Mouse (Mus musculus) liver, embryonic 13.5 days (tissue): ENCODE data around the gene Trem1. TPM values are rescaled to one million over a fixed set of nuclear protein-coding genes. Genes with fewer than 3 reads are reported as not detected.
A peak's percentile ranks its signal among the peaks of the same experiment; 100 is the strongest.

ENCODE experiments used
- ATAC-seq: fragments of 200-750 bp; cut with Nextera tagmentation; 2 replicates; pipeline ENCODE4 v1.8.0; 2017; ENCODE audit warnings: low read depth, mild to moderate bottlenecking, moderate number of reproducible peaks, moderate library complexity
- DNase-seq: peaks from one replicate; pipeline ENCODE4 v3.0.0; 2022
- H3K27ac ChIP-seq: fragments of 300-500 bp; sonication (generic); 2 replicates; pipeline ENCODE4 v1.5.1; 2015; ENCODE audit warnings: moderate library complexity, mild to moderate bottlenecking, inconsistent platforms
- H3K27me3 ChIP-seq: fragments of 300-500 bp; sonication (generic); 2 replicates; pipeline ENCODE4 v1.6.1; 2015; ENCODE audit warnings: mild to moderate bottlenecking, inconsistent platforms
- H3K36me3 ChIP-seq: fragments of 300-500 bp; sonication (generic); 2 replicates; pipeline ENCODE4 v1.6.1; 2015; ENCODE audit warnings: mild to moderate bottlenecking, inconsistent platforms
- H3K4me1 ChIP-seq: fragments of 300-500 bp; sonication (generic); replicated peaks from 2 replicates; pipeline ENCODE4 v1.6.1; 2015; ENCODE audit warnings: inconsistent platforms
- H3K4me2 ChIP-seq: fragments of 300-500 bp; sonication (generic); 2 replicates; pipeline ENCODE4 v1.6.1; 2015; ENCODE audit warnings: inconsistent platforms, mild to moderate bottlenecking, moderate library complexity
- H3K4me3 ChIP-seq: fragments of 300-500 bp; sonication (generic); replicated peaks from 2 replicates; pipeline ENCODE4 v1.5.1; 2015; ENCODE audit warnings: mild to moderate bottlenecking, inconsistent platforms
- H3K9ac ChIP-seq: fragments of 300-500 bp; sonication (generic); 2 replicates; pipeline ENCODE4 v1.6.1; 2015; ENCODE audit warnings: mild to moderate bottlenecking, inconsistent platforms
- H3K9me3 ChIP-seq: fragments of 300-500 bp; sonication (generic); replicated peaks from 2 replicates; pipeline ENCODE4 v1.6.1; 2016; ENCODE audit warnings: inconsistent platforms
- WGBS: fragments of 180-500 bp; shearing (Covaris S2); methylation state at CpG from one replicate; pipeline ENCODE4 v1.1.7; 2015; ENCODE audit not compliant: insufficient replicate concordance; 5-methylcytosine and 5-hydroxymethylcytosine counted together
- polyA plus RNA-seq: library from polyadenylated mRNA; unstranded; fragments of >200 nt; fragmentation: Nextera tagmentation; extraction: Ambion mirVana; gene quantifications from 2 replicates; pipeline ENCODE4 v1.2.1, GENCODE M21; 2015

Trem1 gene
- polyA plus RNA-seq, 1 experiment from 2014 or later, result 0.71 TPM

- Histone ChIP-seq H3K9me3 (no peaks in the 10 kb centered on the region), H3K27ac (no peak overlapping the region), H3K4me3 (no peak overlapping the region), H3K9ac (no peak overlapping the region), H3K4me2 (no peak overlapping the region), H3K4me1 (peaks cover 91% of the 10 kb centered on the region), H3K36me3 (no peaks in the 10 kb centered on the region), H3K27me3 (no peaks in the 10 kb centered on the region)
- peak; percentile 43 for DNase-seq
- no peak for ATAC-seq
These were observed 35.7 kb downstream of the Trem1 start for GRCm38 (mm10) chr17:48268276-48268675.

DNA sequence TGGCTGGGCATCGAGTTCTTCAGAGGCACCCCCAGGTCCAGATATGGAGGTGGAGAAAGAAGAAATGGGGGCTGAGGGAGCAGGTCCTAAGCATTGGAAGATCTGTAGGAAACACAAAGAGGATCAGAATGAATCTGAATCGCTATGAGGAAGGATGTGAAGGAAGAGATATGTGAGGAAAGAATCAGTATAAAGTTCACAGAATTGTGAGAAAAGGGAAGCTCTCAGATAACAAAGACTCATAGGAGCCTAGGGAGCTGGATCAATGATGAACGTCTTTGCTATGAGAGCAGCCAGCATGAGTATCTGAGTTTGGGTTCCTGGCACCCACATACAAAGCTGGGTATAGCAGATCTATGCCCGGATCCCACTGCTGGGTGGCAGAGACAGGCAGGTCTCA lies 37.3 kb downstream of the Trem1 start:
- 30% methylated on average over 4 of the region's 4 CpGs for WGBS

DNA sequence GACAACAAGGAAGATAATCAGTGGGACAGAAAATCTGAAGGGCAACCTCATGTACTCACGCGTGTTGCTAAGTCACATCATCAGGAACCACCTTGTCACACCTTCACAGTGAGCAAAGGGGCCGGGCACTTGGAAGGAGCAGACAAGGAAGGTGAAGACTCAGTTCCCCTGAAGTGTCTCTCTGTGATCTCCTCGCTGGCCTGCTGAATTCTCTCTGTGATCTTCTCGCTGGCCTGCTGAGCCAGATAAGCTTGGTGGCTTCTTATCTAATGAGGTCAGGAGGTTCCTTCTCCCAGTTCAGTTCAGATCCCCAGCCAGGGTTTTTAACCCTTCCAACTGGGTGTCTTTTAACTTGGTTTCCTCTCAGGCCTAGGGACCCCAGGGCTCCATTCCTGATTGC lies 39.6 kb downstream of the Trem1 start:
- DNase-seq (peak; percentile 89), ATAC-seq (peak; percentile 93)
- Histone ChIP-seq H3K27me3 (no peaks in the 10 kb centered on the region), H3K4me1 (peaks cover 89% of the 10 kb centered on the region), H3K36me3 (no peaks in the 10 kb centered on the region), H3K4me3 (peak overlapping the region; percentile 50), H3K27ac (peak overlapping the region; percentile 98), H3K9me3 (no peaks in the 10 kb centered on the region), H3K4me2 (peak overlapping the region; percentile 70), H3K9ac (peak overlapping the region; percentile 73)
- 12% methylated on average over 5 of the region's 5 CpGs for WGBS

More for the DNA sequence above, 37.3 kb downstream of the Trem1 start:
- no peaks in the 10 kb centered on the region for H3K27me3 ChIP-seq
- peak overlapping the region; percentile 70; the same call in 1 of the 2 replicates for H3K4me2 ChIP-seq
- H3K27ac ChIP-seq, result peak overlapping the region; percentile 98
- H3K4me3 ChIP-seq, result no peak overlapping the region
- DNase-seq (no peak), ATAC-seq (no peak)
- H3K9ac ChIP-seq, result peak overlapping the region; percentile 30; the same call in 1 of the 2 replicates
- peaks cover 91% of the 10 kb centered on the region for H3K4me1 ChIP-seq
- no peaks in the 10 kb centered on the region for H3K36me3 ChIP-seq
- no peaks in the 10 kb centered on the region for H3K9me3 ChIP-seq

DNA sequence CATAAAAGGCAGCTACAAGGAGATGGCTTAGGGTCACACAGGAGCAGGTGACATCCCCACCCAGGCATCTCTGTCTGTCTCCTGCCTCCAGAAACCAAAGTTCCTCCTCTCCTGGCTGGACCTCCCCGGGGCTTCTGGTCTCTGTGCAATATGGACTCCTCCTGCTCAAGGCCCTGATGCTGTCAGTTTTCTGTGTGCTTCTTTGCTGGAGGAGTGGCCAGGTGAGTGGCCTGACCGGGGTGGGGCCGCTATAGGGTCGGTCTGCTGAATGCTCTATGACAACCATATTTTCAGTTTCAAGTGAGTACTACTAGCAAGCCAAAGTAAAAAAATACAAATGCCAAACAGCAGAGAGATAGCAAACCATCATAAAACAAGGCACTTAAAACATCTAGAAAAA lies 40.0 kb downstream of the Trem1 start:
- Histone ChIP-seq H3K9me3 (no peaks in the 10 kb centered on the region), H3K36me3 (no peaks in the 10 kb centered on the region), H3K27me3 (no peaks in the 10 kb centered on the region), H3K4me2 (peak overlapping the region; percentile 70), H3K27ac (peak overlapping the region; percentile 98), H3K4me1 (peaks cover 85% of the 10 kb centered on the region), H3K4me3 (peak overlapping the region; percentile 50), H3K9ac (peak overlapping the region; percentile 73)
- ATAC-seq, result peak; percentile 43
- peak; percentile 30 for DNase-seq
- 54% methylated on average over 4 of the region's 4 CpGs for WGBS

GRCm38 (mm10) chr17:48274098-48274497 lies 41.5 kb downstream of the Trem1 start:
- Histone ChIP-seq H3K9me3 (no peaks in the 10 kb centered on the region), H3K27me3 (no peaks in the 10 kb centered on the region), H3K36me3 (no peaks in the 10 kb centered on the region), H3K4me2 (no peak overlapping the region), H3K4me3 (no peak overlapping the region), H3K27ac (peak overlapping the region; percentile 98), H3K9ac (no peak overlapping the region), H3K4me1 (peaks cover 80% of the 10 kb centered on the region)
- 44% methylated on average over 4 of the region's 4 CpGs for WGBS
- DNase-seq (no peak), ATAC-seq (no peak)

DNA sequence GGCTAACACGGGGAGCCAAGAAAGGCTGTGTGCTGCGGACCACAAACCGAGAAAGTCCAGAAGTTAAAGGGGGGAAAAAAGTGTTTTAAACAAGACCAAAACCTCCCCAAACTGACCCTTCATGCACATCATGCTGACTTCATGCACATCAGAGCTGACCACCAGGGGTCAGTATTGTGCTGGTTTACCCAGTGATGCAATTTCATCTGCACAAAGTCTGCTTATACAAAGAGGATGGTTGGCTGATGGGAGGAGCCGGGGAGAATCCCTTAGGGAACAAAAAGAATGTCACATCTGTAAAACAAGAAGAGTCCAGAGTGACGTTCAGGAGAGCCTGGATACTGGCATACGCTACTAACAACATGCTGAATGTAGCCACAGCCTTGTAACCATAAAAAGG lies 42.3 kb downstream of the Trem1 start:
- no peak for ATAC-seq
- H3K9me3 ChIP-seq, result no peaks in the 10 kb centered on the region
- H3K4me2 ChIP-seq, result no peak overlapping the region
- DNase-seq, result peak; percentile 73
- no peak overlapping the region for H3K4me3 ChIP-seq
- no peak overlapping the region for H3K9ac ChIP-seq
- no peaks in the 10 kb centered on the region for H3K27me3 ChIP-seq
- peaks cover 80% of the 10 kb centered on the region for H3K4me1 ChIP-seq
- H3K36me3 ChIP-seq, result no peaks in the 10 kb centered on the region
- peak overlapping the region; percentile 98 for H3K27ac ChIP-seq
- 19% methylated on average over 6 of the region's 6 CpGs for WGBS

DNA sequence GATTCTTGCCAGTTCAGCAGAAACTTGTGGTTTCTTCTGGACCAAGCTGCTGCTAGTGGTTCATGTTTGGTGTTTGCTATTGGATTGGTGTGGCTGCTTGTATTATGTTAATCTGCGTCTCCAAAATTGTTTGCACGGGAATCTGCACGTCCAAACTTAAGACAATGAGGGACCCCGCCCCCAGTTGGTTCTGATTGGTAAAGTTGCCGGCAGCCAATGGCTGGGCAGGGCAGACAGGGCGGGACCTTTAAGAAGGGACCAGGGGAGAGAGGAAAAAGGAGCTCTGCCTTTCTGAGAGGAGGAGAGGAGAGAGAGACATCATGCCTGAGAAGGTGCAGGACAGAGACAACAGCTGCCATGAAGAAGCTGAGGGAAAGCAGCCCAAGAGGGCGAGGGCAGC lies 43.2 kb downstream of the Trem1 start:
- Histone ChIP-seq H3K9ac (peak overlapping the region; percentile 47), H3K4me2 (peak overlapping the region; percentile 18; the same call in 1 of the 2 replicates), H3K27ac (peak overlapping the region; percentile 51), H3K4me1 (peaks cover 80% of the 10 kb centered on the region), H3K9me3 (no peaks in the 10 kb centered on the region), H3K36me3 (no peaks in the 10 kb centered on the region), H3K27me3 (no peaks in the 10 kb centered on the region), H3K4me3 (no peak overlapping the region)
- ATAC-seq (no peak), DNase-seq (no peak)
- WGBS, result 34% methylated on average over 7 of the region's 7 CpGs

DNA sequence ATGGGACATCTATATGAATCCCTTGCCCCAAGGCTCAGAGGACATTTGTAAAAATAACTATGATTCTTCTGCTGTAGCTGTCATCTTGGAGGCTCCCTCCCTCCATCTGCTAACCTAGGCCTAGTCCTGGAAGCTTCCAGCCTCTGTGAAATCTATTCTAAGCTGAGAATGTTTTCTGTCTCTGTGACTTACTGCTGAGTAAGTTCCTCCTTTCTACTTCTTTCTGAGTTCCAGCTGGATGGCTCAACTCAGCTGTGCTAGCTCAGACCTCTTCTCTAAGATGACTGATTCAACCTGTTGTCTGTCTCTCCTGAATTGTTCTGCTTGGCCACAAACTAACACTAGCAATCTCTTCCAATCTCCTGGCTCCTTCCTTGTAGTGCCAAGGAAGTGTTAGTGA lies 45.8 kb downstream of the Trem1 start:
- ATAC-seq, result no peak
- Histone ChIP-seq H3K4me1 (peaks cover 79% of the 10 kb centered on the region), H3K36me3 (no peaks in the 10 kb centered on the region), H3K4me2 (no peak overlapping the region), H3K4me3 (no peak overlapping the region), H3K9ac (no peak overlapping the region), H3K9me3 (no peaks in the 10 kb centered on the region), H3K27me3 (no peaks in the 10 kb centered on the region), H3K27ac (peak overlapping the region; percentile 39; the same call in 1 of the 2 replicates)
- DNase-seq, result no peak

GRCm38 (mm10) chr17:48279002-48279401 lies 46.4 kb downstream of the Trem1 start:
- peak overlapping the region; percentile 26; the same call in 1 of the 2 replicates for H3K9ac ChIP-seq
- H3K27me3 ChIP-seq, result no peaks in the 10 kb centered on the region
- H3K36me3 ChIP-seq, result no peaks in the 10 kb centered on the region
- peak overlapping the region; percentile 10; the same call in 1 of the 2 replicates for H3K27ac ChIP-seq
- H3K9me3 ChIP-seq, result no peaks in the 10 kb centered on the region
- no peak overlapping the region for H3K4me2 ChIP-seq
- DNase-seq, result no peak
- ATAC-seq, result no peak
- peaks cover 76% of the 10 kb centered on the region for H3K4me1 ChIP-seq
- WGBS, result 41% methylated on average over 4 of the region's 4 CpGs
- no peak overlapping the region for H3K4me3 ChIP-seq

GRCm38 (mm10) chr17:48280943-48281738 lies 48.6 kb downstream of the Trem1 start:
- 28% methylated on average over 18 of the region's 18 CpGs for WGBS
- Histone ChIP-seq H3K27ac (peak overlapping the region; percentile 67), H3K27me3 (no peaks in the 10 kb centered on the region), H3K4me2 (peak overlapping the region; percentile 74), H3K4me1 (peaks cover 55% of the 10 kb centered on the region), H3K36me3 (no peaks in the 10 kb centered on the region), H3K9me3 (no peaks in the 10 kb centered on the region), H3K4me3 (peak overlapping the region; percentile 58), H3K9ac (peak overlapping the region; percentile 77)
- ATAC-seq (peak; percentile 64), DNase-seq (no peak)

- DNase-seq, result no peak
- H3K27me3 ChIP-seq, result no peaks in the 10 kb centered on the region
- 8% methylated on average over 3 of the region's 3 CpGs for WGBS
- H3K36me3 ChIP-seq, result no peaks in the 10 kb centered on the region
- peak overlapping the region; percentile 77 for H3K9ac ChIP-seq
- peak overlapping the region; percentile 67 for H3K27ac ChIP-seq
- peak; percentile 62 for ATAC-seq
- H3K4me3 ChIP-seq, result peak overlapping the region; percentile 58
- peaks cover 53% of the 10 kb centered on the region for H3K4me1 ChIP-seq
- no peaks in the 10 kb centered on the region for H3K9me3 ChIP-seq
- peak overlapping the region; percentile 74 for H3K4me2 ChIP-seq
These were observed 49.1 kb downstream of the Trem1 start for GRCm38 (mm10) chr17:48281739-48282085.

DNA sequence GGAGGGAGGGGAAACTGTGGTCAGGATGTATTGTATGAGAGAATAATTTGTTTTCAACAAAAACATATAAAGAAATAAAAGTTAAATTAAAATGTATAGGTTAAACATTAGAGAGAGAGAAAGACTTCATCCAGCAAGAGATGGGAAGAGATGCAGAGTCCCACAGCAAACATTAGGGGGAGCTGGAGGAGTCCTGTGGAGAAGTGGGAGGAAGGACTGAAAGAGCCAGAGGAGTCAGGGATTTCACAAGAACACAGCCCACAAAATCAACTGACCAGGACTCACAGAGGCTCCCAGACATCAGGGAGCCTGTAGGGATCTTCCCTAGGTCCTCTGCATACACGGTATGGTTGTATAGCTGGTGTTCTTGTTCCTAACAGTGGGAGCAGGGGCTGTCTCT lies 54.2 kb downstream of the Trem1 start:
- Histone ChIP-seq H3K4me3 (no peak overlapping the region), H3K36me3 (no peaks in the 10 kb centered on the region), H3K27ac (no peak overlapping the region), H3K27me3 (no peaks in the 10 kb centered on the region), H3K4me2 (no peak overlapping the region), H3K9me3 (no peaks in the 10 kb centered on the region), H3K4me1 (peaks cover 21% of the 10 kb centered on the region), H3K9ac (no peak overlapping the region)
- no peak for DNase-seq
- ATAC-seq, result no peak; the same call in 1 of the 2 replicates
- 13% methylated on average over 1 of the region's 1 CpGs for WGBS
